Mouse (Mus musculus) liver, embryonic 14.5 days (tissue): ENCODE measurements at regions not wholly inside any gene's neighbourhood (a gene's known extent, or its start where the extent isn't known, plus 50 kb on each side); places are given as distances from the start of the nearest gene placed in this dataset.

Experiments used
- CTCF ChIP-seq: IDR thresholded peaks from 2 replicates; pipeline ENCODE4 v1.5.1; 2016; ENCODE audit warnings: antibody characterized with exemption, low read depth, control low read depth
- EP300 ChIP-seq: IDR thresholded peaks from 2 replicates; pipeline ENCODE4 v1.6.1; 2016; ENCODE audit warnings: antibody characterized with exemption, low read depth

GRCm38 (mm10) chr7:83438538-83439393 lies 146.0 kb upstream of the Tmc3 start:
- TF ChIP-seq CTCF (peak; percentile 36), EP300 (no peak)
